ENCODE assay signal across 17 mouse cellular contexts in genomic region chr10:39343551-39343950, GRCm38 (mm10). TPM values are rescaled to one million over a fixed set of nuclear protein-coding genes. Genes with fewer than 3 reads are reported as not detected.
DNase-seq lines count a peak whose midpoint lies in the region; ATAC-seq and TF ChIP-seq lines count a peak whose summit lies in the region.
"Had no signal": no experiment of that assay in that cellular context is flagged by ENCODE, and none has a peak within 500 bp of the region (broad histone marks: within the 10 kb centered on the region; RNA-seq: fewer than 3 reads in every experiment).

No protein-coding gene starts in this region.

- no peak overlapping the region for H3K9ac ChIP-seq in heart, embryonic 11.5 days (ENCODE audit: low read depth, low read length)
- no peak overlapping the region for H3K9ac ChIP-seq in lung, embryonic 14.5 days
- H3K9ac ChIP-seq: heart, embryonic 13.5 days; hindbrain, embryonic 15.5 days; limb, embryonic 12.5 days; liver, embryonic 15.5 days; midbrain, embryonic 12.5 days had no signal

- H3K9me3 ChIP-seq in heart, embryonic 11.5 days (replicated peaks; ENCODE audit: control insufficient read depth, low read length): no peaks in the 10 kb centered on the region
- H3K9me3 ChIP-seq in lung, embryonic 14.5 days (ENCODE audit: low read depth, low read length): no peaks in the 10 kb centered on the region
- H3K9me3 ChIP-seq: heart, embryonic 13.5 days; hindbrain, embryonic 15.5 days; limb, embryonic 12.5 days; liver, embryonic 15.5 days; midbrain, embryonic 12.5 days had no signal

- H3K27me3 ChIP-seq in heart, embryonic 11.5 days (ENCODE audit: control insufficient read depth, insufficient read depth, low read length): no peaks in the 10 kb centered on the region
- H3K27me3 ChIP-seq in lung, embryonic 14.5 days (ENCODE audit: insufficient read depth, low read length): no peaks in the 10 kb centered on the region
- no peaks in the 10 kb centered on the region for H3K27me3 ChIP-seq in myocyte (ENCODE audit: control insufficient read depth, insufficient read depth, insufficient read length)
- H3K27me3 ChIP-seq: heart, embryonic 13.5 days; hindbrain, embryonic 15.5 days; limb, embryonic 12.5 days; liver, embryonic 15.5 days; midbrain, embryonic 12.5 days had no signal

- no peak overlapping the region for H3K27ac ChIP-seq in heart, embryonic 11.5 days (ENCODE audit: low read depth, low read length)
- H3K27ac ChIP-seq in lung, embryonic 14.5 days (ENCODE audit: low read depth): no peak overlapping the region
- H3K27ac ChIP-seq: heart, embryonic 13.5 days; hindbrain, embryonic 15.5 days; limb, embryonic 12.5 days; liver, embryonic 15.5 days; midbrain, embryonic 12.5 days had no signal

- TF ChIP-seq CTCF in lung, embryonic 14.5 days (IDR thresholded peaks at IDR 0.05; ENCODE audit: low read depth): no peak

- TF ChIP-seq POLR2A in myocyte (IDR thresholded peaks at IDR 0.05; ENCODE audit: insufficient read length, low read depth): no peak

- no peak overlapping the region for H3K4me2 ChIP-seq in heart, embryonic 11.5 days
- no peak overlapping the region for H3K4me2 ChIP-seq in lung, embryonic 14.5 days
- no peak overlapping the region for H3K4me2 ChIP-seq in myocyte (ENCODE audit: low read depth)
- H3K4me2 ChIP-seq: heart, embryonic 13.5 days; hindbrain, embryonic 15.5 days; limb, embryonic 12.5 days; liver, embryonic 15.5 days; midbrain, embryonic 12.5 days had no signal

- no peaks in the 10 kb centered on the region for H3K79me2 ChIP-seq in myocyte (ENCODE audit: control insufficient read depth, insufficient read depth)

- H3K4me3 ChIP-seq in heart, embryonic 11.5 days (ENCODE audit: low read depth, low read length): no peak overlapping the region
- H3K4me3 ChIP-seq in lung, embryonic 14.5 days (ENCODE audit: low read depth, low read length): no peak overlapping the region
- no peak overlapping the region for H3K4me3 ChIP-seq in myocyte
- H3K4me3 ChIP-seq: heart, embryonic 13.5 days; hindbrain, embryonic 15.5 days; limb, embryonic 12.5 days; liver, embryonic 15.5 days; midbrain, embryonic 12.5 days had no signal

- no peaks in the 10 kb centered on the region for H3K36me3 ChIP-seq in heart, embryonic 11.5 days (ENCODE audit: control insufficient read depth, insufficient read depth, low read length)
- no peaks in the 10 kb centered on the region for H3K36me3 ChIP-seq in lung, embryonic 14.5 days (ENCODE audit: insufficient read depth)
- no peaks in the 10 kb centered on the region for H3K36me3 ChIP-seq in myocyte (ENCODE audit: control insufficient read depth, insufficient read depth)
- H3K36me3 ChIP-seq: heart, embryonic 13.5 days; hindbrain, embryonic 15.5 days; limb, embryonic 12.5 days; liver, embryonic 15.5 days; midbrain, embryonic 12.5 days had no signal

- peak; percentile 35 to 45 for DNase-seq in heart, adult 18-20 months
- peak; percentile 25 for DNase-seq in adipocyte (ENCODE audit: low spot score)
- DNase-seq in lung, embryonic 14.5 days: peak; percentile 11
- DNase-seq in natural killer cell, adult 2 months (ENCODE audit: low spot score in 2 of 2): no peak
- DNase-seq in layer of hippocampus, adult 9-10 months (ENCODE audit: low spot score): no peak
- DNase-seq: cerebellum, postnatal 36 days; kidney, adult 18-20 months; kidney, postnatal 36 days; layer of hippocampus, postnatal 36 days had no signal

- no peaks in the 10 kb centered on the region for H3K4me1 ChIP-seq in heart, embryonic 11.5 days (ENCODE audit: control insufficient read depth, insufficient read depth, low read length)
- H3K4me1 ChIP-seq in lung, embryonic 14.5 days (ENCODE audit: insufficient read depth): no peaks in the 10 kb centered on the region
- H3K4me1 ChIP-seq: heart, embryonic 13.5 days; hindbrain, embryonic 15.5 days; limb, embryonic 12.5 days; liver, embryonic 15.5 days; midbrain, embryonic 12.5 days had no signal

- no peak overlapping the region for H3ac ChIP-seq in myocyte (ENCODE audit: control insufficient read depth, insufficient read length)

- 82% methylated on average over 1 of the region's 1 CpGs for WGBS in heart, embryonic 11.5 days (ENCODE audit: insufficient replicate concordance)
- 57% methylated on average over 1 of the region's 1 CpGs for WGBS in lung, embryonic 14.5 days

- no peak for ATAC-seq in heart, embryonic 11.5 days (replicated peaks; ENCODE audit: insufficient number of reproducible peaks, low FRiP score, low TSS enrichment)
- no peak for ATAC-seq in lung, embryonic 14.5 days (ENCODE audit: insufficient read depth)

TF ChIP-seq in myocyte, 11 proteins besides CTCF, POLR2A, EP300 and RAD21:
- TF ChIP-seq SRF (IDR thresholded peaks at IDR 0.05; ENCODE audit: control insufficient read depth, insufficient read length, low read depth): no peak
- 0 out of 2 replicates have a peak, but pooled peaks have one; percentile 46 for TF ChIP-seq CEBPB (IDR thresholded peaks at IDR 0.05; ENCODE audit: insufficient read depth, poor library complexity, severe bottlenecking)
- TF ChIP-seq MYOG (IDR thresholded peaks at IDR 0.05; ENCODE audit: control insufficient read depth in 1 of 3, insufficient read depth in 1 of 3, insufficient read length in 2 of 3, low read depth in 2 of 3): peak in 2 of 3 experiments; percentile 46 to 57
- TF ChIP-seq MYOD1 (IDR thresholded peaks at IDR 0.05; ENCODE audit: control insufficient read depth in 1 of 3, insufficient read length in 2 of 3, low read depth in 2 of 3): peak; percentile 21 to 63 (median 48)

RNA-seq across cellular contexts. Expression of gene Fyn, which starts 25.1 kb away (rescaled TPM):
- total RNA-seq in heart, adult 18-20 months (2021): 10 to 100 TPM; 30.6 to 32.2 TPM
- polyA plus RNA-seq in heart, embryonic 11.5 days (2014; fragmentation: Nextera tagmentation; extraction: Ambion mirVana): 17.2 and 17.9 TPM in 2 replicates
- 27.8 and 30.3 TPM in 2 replicates for polyA plus RNA-seq in lung, embryonic 14.5 days (2014; fragmentation: Nextera tagmentation; extraction: Ambion mirVana)
- 148 TPM for polyA plus RNA-seq in myocyte (2012; fragmentation: generic; extraction: Trizol)
- total RNA-seq: MEL had no signal

Comparison
In these comparisons a context has a peak if more than half of its experiments do, and no peak if none do; other contexts are left out.
1. DNase-seq: peak in heart, adult 18-20 months (2 of 2), adipocyte (single experiment) and lung, embryonic 14.5 days (single experiment); none in natural killer cell, adult 2 months (0 of 2) and layer of hippocampus, adult 9-10 months (single experiment).